Comparison of ENCODE assay signal across 8 mouse cellular contexts in genomic region chr9:66825990-66826389, GRCm38 (mm10). TPM values are rescaled to one million over a fixed set of nuclear protein-coding genes. Genes with fewer than 3 reads are reported as not detected.
A peak's percentile ranks its signal among the peaks of the same experiment; 100 is the strongest.
DNase-seq lines count a peak whose midpoint lies in the region; ATAC-seq and TF ChIP-seq lines count a peak whose summit lies in the region.

No protein-coding gene starts in this region.

- H3K27ac ChIP-seq in forebrain, postnatal 0 days (ENCODE audit: low read depth, low read length), result no peak overlapping the region
- no peak overlapping the region for H3K27ac ChIP-seq in forebrain, embryonic 11.5 days (ENCODE audit: low read depth, low read length)
- no peak overlapping the region for H3K27ac ChIP-seq in limb, embryonic 14.5 days (replicated peaks; ENCODE audit: low read depth, low read length)
- H3K27ac ChIP-seq in limb, embryonic 10.5 days, result no peak overlapping the region
- H3K27ac ChIP-seq in intestine, embryonic 15.5 days, result no peak overlapping the region

- H3K4me1 ChIP-seq in forebrain, postnatal 0 days (ENCODE audit: insufficient read depth), result no peaks in the 10 kb centered on the region
- H3K4me1 ChIP-seq in forebrain, embryonic 11.5 days (replicated peaks; ENCODE audit: control insufficient read depth, insufficient read depth, low read length), result no peaks in the 10 kb centered on the region
- no peaks in the 10 kb centered on the region for H3K4me1 ChIP-seq in limb, embryonic 14.5 days (ENCODE audit: control insufficient read depth, insufficient read depth, low read length)
- no peaks in the 10 kb centered on the region for H3K4me1 ChIP-seq in limb, embryonic 10.5 days
- H3K4me1 ChIP-seq in intestine, embryonic 15.5 days (replicated peaks), result no peaks in the 10 kb centered on the region

- H3K9ac ChIP-seq in forebrain, postnatal 0 days, result no peak overlapping the region
- H3K9ac ChIP-seq in forebrain, embryonic 11.5 days (ENCODE audit: low read length), result no peak overlapping the region
- no peak overlapping the region for H3K9ac ChIP-seq in limb, embryonic 14.5 days (ENCODE audit: low read depth, low read length, severe bottlenecking)
- no peak overlapping the region for H3K9ac ChIP-seq in intestine, embryonic 15.5 days

- WGBS in forebrain, postnatal 0 days, result 27% methylated on average over 1 of the region's 1 CpGs
- WGBS in forebrain, embryonic 11.5 days, result 52% methylated on average over 1 of the region's 1 CpGs
- WGBS in limb, embryonic 14.5 days, result 31% methylated on average over 1 of the region's 1 CpGs
- WGBS in limb, embryonic 10.5 days, result 44% methylated on average over 1 of the region's 1 CpGs
- 15% methylated on average over 1 of the region's 1 CpGs for WGBS in large intestine, adult 2 months
- 27% methylated on average over 1 of the region's 1 CpGs for WGBS in intestine, embryonic 15.5 days

- H3K4me3 ChIP-seq in forebrain, postnatal 0 days (ENCODE audit: low read depth, low read length), result no peak overlapping the region
- no peak overlapping the region for H3K4me3 ChIP-seq in forebrain, embryonic 11.5 days (ENCODE audit: low read depth, low read length)
- no peak overlapping the region for H3K4me3 ChIP-seq in limb, embryonic 14.5 days (replicated peaks; ENCODE audit: low read length)
- H3K4me3 ChIP-seq in limb, embryonic 10.5 days, result no peak overlapping the region
- no peak overlapping the region for H3K4me3 ChIP-seq in intestine, embryonic 15.5 days (replicated peaks)

- no peak overlapping the region for H3K4me2 ChIP-seq in forebrain, postnatal 0 days (ENCODE audit: low read depth)
- H3K4me2 ChIP-seq in forebrain, embryonic 11.5 days (ENCODE audit: low read depth, low read length, severe bottlenecking), result no peak overlapping the region
- H3K4me2 ChIP-seq in limb, embryonic 14.5 days (replicated peaks; ENCODE audit: low read depth, low read length, severe bottlenecking), result no peak overlapping the region
- no peak overlapping the region for H3K4me2 ChIP-seq in intestine, embryonic 15.5 days (replicated peaks)

- TF ChIP-seq POLR2A in limb, embryonic 14.5 days (IDR thresholded peaks at IDR 0.05; ENCODE audit: borderline replicate concordance, extremely low read depth, insufficient read depth, insufficient read length), result no peak

- no peaks in the 10 kb centered on the region for H3K27me3 ChIP-seq in forebrain, postnatal 0 days (ENCODE audit: insufficient read depth, low read length)
- no peaks in the 10 kb centered on the region for H3K27me3 ChIP-seq in forebrain, embryonic 11.5 days (ENCODE audit: control insufficient read depth, insufficient read depth, low read length)
- H3K27me3 ChIP-seq in limb, embryonic 14.5 days (ENCODE audit: control insufficient read depth, insufficient read depth, low read length), result no peaks in the 10 kb centered on the region
- no peaks in the 10 kb centered on the region for H3K27me3 ChIP-seq in limb, embryonic 10.5 days (ENCODE audit: low read depth, poor library complexity, severe bottlenecking)
- no peaks in the 10 kb centered on the region for H3K27me3 ChIP-seq in intestine, embryonic 15.5 days (replicated peaks)

- DNase-seq in forebrain, postnatal 0 days, result peak; percentile 80
- DNase-seq in forebrain, embryonic 11.5 days (ENCODE audit: low spot score), result no peak
- DNase-seq in limb, embryonic 14.5 days (ENCODE audit: low spot score), result peak; percentile 75
- DNase-seq in limb, embryonic 10.5 days (ENCODE audit: low spot score), result no peak
- DNase-seq in NIH3T3 (ENCODE audit: low read depth), result peak; percentile 77
- DNase-seq in large intestine, adult 2 months (ENCODE audit: low read depth, low spot score), result peak; percentile 24
- no peak for DNase-seq in gastrocnemius, postnatal 25 days

- TF ChIP-seq CTCF in forebrain, postnatal 0 days (IDR thresholded peaks at IDR 0.05; ENCODE audit: low read depth), result peak; percentile 84

- ATAC-seq in forebrain, postnatal 0 days, result peak; percentile 50; the same call in 1 of the 2 replicates
- ATAC-seq in forebrain, embryonic 11.5 days (replicated peaks; ENCODE audit: low FRiP score), result no peak
- ATAC-seq in limb, embryonic 14.5 days (ENCODE audit: low FRiP score, low read depth), result no peak
- ATAC-seq in intestine, embryonic 15.5 days, result no peak

- H3K9me3 ChIP-seq in forebrain, postnatal 0 days (ENCODE audit: low read length), result no peaks in the 10 kb centered on the region
- H3K9me3 ChIP-seq in forebrain, embryonic 11.5 days (ENCODE audit: control insufficient read depth, low read length), result no peaks in the 10 kb centered on the region
- H3K9me3 ChIP-seq in limb, embryonic 14.5 days (ENCODE audit: control insufficient read depth, low read length), result no peaks in the 10 kb centered on the region
- no peaks in the 10 kb centered on the region for H3K9me3 ChIP-seq in limb, embryonic 10.5 days (replicated peaks)
- H3K9me3 ChIP-seq in intestine, embryonic 15.5 days, result no peaks in the 10 kb centered on the region

- no peaks in the 10 kb centered on the region for H3K36me3 ChIP-seq in forebrain, postnatal 0 days (ENCODE audit: insufficient read depth)
- H3K36me3 ChIP-seq in forebrain, embryonic 11.5 days (ENCODE audit: control insufficient read depth, insufficient read depth, low read length), result no peaks in the 10 kb centered on the region
- no peaks in the 10 kb centered on the region for H3K36me3 ChIP-seq in limb, embryonic 14.5 days (ENCODE audit: control insufficient read depth, insufficient read depth, low read length)
- H3K36me3 ChIP-seq in limb, embryonic 10.5 days, result no peaks in the 10 kb centered on the region
- no peaks in the 10 kb centered on the region for H3K36me3 ChIP-seq in intestine, embryonic 15.5 days

RNA-seq across cellular contexts. Expression of gene Aph1c, which starts 8.5 kb away (rescaled TPM):
- total RNA-seq in forebrain, postnatal 0 days (2014; rRNA removed), result 1.0 and 2.2 TPM in 2 replicates
- 2.9 and 3.6 TPM in 2 replicates for polyA plus RNA-seq in forebrain, postnatal 0 days (2015; fragmentation: Nextera tagmentation; extraction: Ambion mirVana)
- 2.2 and 3.2 TPM in 2 replicates for polyA plus RNA-seq in forebrain, embryonic 11.5 days (2014; fragmentation: Nextera tagmentation; extraction: Ambion mirVana)
- 1.7 and 2.5 TPM in 2 replicates for polyA plus RNA-seq in limb, embryonic 14.5 days (2012; rRNA removed)
- polyA plus RNA-seq in limb, embryonic 14.5 days (2014; fragmentation: Nextera tagmentation; extraction: Ambion mirVana), result 2.8 and 4.3 TPM in 2 replicates
- polyA plus RNA-seq in limb, embryonic 10.5 days (2016; fragmentation: Nextera tagmentation; extraction: Ambion mirVana), result 1.1 and 1.5 TPM in 2 replicates
- polyA plus RNA-seq in large intestine, adult 2 months (2012; rRNA removed), result 0.26 and 0.69 TPM in 2 replicates
- 1 to 10 TPM in 1 of 2 experiments, under 1 TPM in 1; 0.54 to 1.3 TPM for total RNA-seq in gastrocnemius, postnatal 25 days (2021)
- polyA plus RNA-seq in intestine, embryonic 15.5 days (2015; fragmentation: Nextera tagmentation; extraction: Ambion mirVana), result 3.4 and 4.5 TPM in 2 replicates

RNA-seq across cellular contexts. Expression of gene Gm10647, which starts 29.2 kb away (rescaled TPM):
- total RNA-seq in forebrain, postnatal 0 days (2014; rRNA removed), result 0.23 and 0.90 TPM in 2 replicates
- 0.33 TPM in 1 of 2 replicates, not detected in the other for polyA plus RNA-seq in forebrain, postnatal 0 days (2015; fragmentation: Nextera tagmentation; extraction: Ambion mirVana)
- 0.21 and 0.25 TPM in 2 replicates for polyA plus RNA-seq in forebrain, embryonic 11.5 days (2014; fragmentation: Nextera tagmentation; extraction: Ambion mirVana)
- polyA plus RNA-seq in limb, embryonic 14.5 days (2012; rRNA removed), result 0.23 and 0.50 TPM in 2 replicates
- polyA plus RNA-seq in limb, embryonic 14.5 days (2014; fragmentation: Nextera tagmentation; extraction: Ambion mirVana), result 0.47 and 0.63 TPM in 2 replicates
- polyA plus RNA-seq in limb, embryonic 10.5 days (2016; fragmentation: Nextera tagmentation; extraction: Ambion mirVana), result 0.39 and 0.50 TPM in 2 replicates
- 0.07 and 0.09 TPM in 2 replicates for polyA plus RNA-seq in large intestine, adult 2 months (2012; rRNA removed)
- under 1 TPM in 1 of 2 experiments, not detected in 1; 0.35 TPM for total RNA-seq in gastrocnemius, postnatal 25 days (2021)
- polyA plus RNA-seq in intestine, embryonic 15.5 days (2015; fragmentation: Nextera tagmentation; extraction: Ambion mirVana), result 0.52 and 0.69 TPM in 2 replicates

RNA-seq across cellular contexts. Expression of gene Aph1b, which starts 30.7 kb away (rescaled TPM):
- 32.9 and 37.8 TPM in 2 replicates for total RNA-seq in forebrain, postnatal 0 days (2014; rRNA removed)
- 15.4 and 17.7 TPM in 2 replicates for polyA plus RNA-seq in forebrain, postnatal 0 days (2015; fragmentation: Nextera tagmentation; extraction: Ambion mirVana)
- 16.1 and 17.6 TPM in 2 replicates for polyA plus RNA-seq in forebrain, embryonic 11.5 days (2014; fragmentation: Nextera tagmentation; extraction: Ambion mirVana)
- polyA plus RNA-seq in limb, embryonic 14.5 days (2012; rRNA removed), result 6.3 and 7.6 TPM in 2 replicates
- polyA plus RNA-seq in limb, embryonic 14.5 days (2014; fragmentation: Nextera tagmentation; extraction: Ambion mirVana), result 11.4 and 13.2 TPM in 2 replicates
- polyA plus RNA-seq in limb, embryonic 10.5 days (2016; fragmentation: Nextera tagmentation; extraction: Ambion mirVana), result 7.3 and 10.0 TPM in 2 replicates
- polyA plus RNA-seq in large intestine, adult 2 months (2012; rRNA removed), result 1.6 and 2.0 TPM in 2 replicates
- 1 to 10 TPM; 1.6 to 3.1 TPM for total RNA-seq in gastrocnemius, postnatal 25 days (2021)
- 8.5 and 8.9 TPM in 2 replicates for polyA plus RNA-seq in intestine, embryonic 15.5 days (2015; fragmentation: Nextera tagmentation; extraction: Ambion mirVana)

Comparison
In these comparisons a context has a peak if more than half of its experiments do, and no peak if none do; other contexts are left out.
1. DNase-seq: peak in forebrain, postnatal 0 days (single experiment), limb, embryonic 14.5 days (single experiment), NIH3T3 (single experiment) and large intestine, adult 2 months (single experiment); none in forebrain, embryonic 11.5 days (single experiment), limb, embryonic 10.5 days (single experiment) and gastrocnemius, postnatal 25 days (single experiment).